Mouse (Mus musculus) MEL (cell line): Measurements from ENCODE around the gene Atf3. TPM values are rescaled to one million over a fixed set of nuclear protein-coding genes. Genes with fewer than 3 reads are reported as not detected.

Experiments used
- DNase-seq: peaks from one replicate; pipeline ENCODE4 v3.0.0; 2011; ENCODE audit warnings: low read depth, low spot score
- H3K27ac ChIP-seq: 2 replicates; pipeline ENCODE4 v1.5.1; 2012; ENCODE audit warnings: low read depth, mild to moderate bottlenecking, control low read depth, low read length, moderate library complexity; ENCODE audit not compliant: control insufficient read depth
- H3K27me3 ChIP-seq, 2 experiments: fragments of 150-350 bp in 1 of 2; sonication (generic) in 1 of 2; 2 replicates each; pipeline ENCODE4 v1.6.1; 2012; ENCODE audit warnings: low read length in 2 of 2, mild to moderate bottlenecking in 2 of 2, improper control_type of control experiment in 1 of 2, moderate library complexity in 1 of 2; ENCODE audit not compliant: insufficient read depth in 2 of 2, control insufficient read depth in 1 of 2
- H3K36me3 ChIP-seq, 2 experiments: 2 replicates each; pipeline ENCODE4 v1.6.1; 2012 to 2014; ENCODE audit warnings: low read length in 2 of 2, improper control_type of control experiment in 1 of 2, inconsistent platforms in 1 of 2, mild to moderate bottlenecking in 1 of 2; ENCODE audit not compliant: insufficient read depth in 2 of 2, control insufficient read depth in 1 of 2
- H3K4me1 ChIP-seq, 2 experiments: fragments of 150-350 bp in 1 of 2; sonication (generic) in 1 of 2; 2 replicates each; pipeline ENCODE4 v1.6.1; 2012; ENCODE audit warnings: low read length in 2 of 2, improper control_type of control experiment in 1 of 2, mild to moderate bottlenecking in 1 of 2; ENCODE audit not compliant: insufficient read depth in 2 of 2, control insufficient read depth in 1 of 2
- H3K4me3 ChIP-seq, 2 experiments: fragments of 150-350 bp in 1 of 2; sonication (generic) in 1 of 2; 2 replicates each; pipeline ENCODE4 v1.5.1; 2012; ENCODE audit warnings: low read depth in 2 of 2, low read length in 2 of 2, mild to moderate bottlenecking in 2 of 2, moderate library complexity in 2 of 2, control low read depth in 1 of 2, improper control_type of control experiment in 1 of 2; ENCODE audit not compliant: control insufficient read depth in 1 of 2, insufficient read depth in 1 of 2
- H3K79me2 ChIP-seq: 2 replicates; pipeline ENCODE4 v1.6.1; 2012; ENCODE audit warnings: mild to moderate bottlenecking, low read length, moderate library complexity; ENCODE audit not compliant: control insufficient read depth, poor library complexity, insufficient read depth
- H3K9ac ChIP-seq: 2 replicates; pipeline ENCODE4 v1.6.1; 2012; ENCODE audit warnings: low read depth, mild to moderate bottlenecking, control low read depth, low read length, moderate library complexity; ENCODE audit not compliant: control insufficient read depth, poor library complexity, severe bottlenecking
- H3K9me3 ChIP-seq: fragments of 150-350 bp; sonication (generic); replicated peaks from 2 replicates; pipeline ENCODE4 v1.6.1; 2012; ENCODE audit warnings: mild to moderate bottlenecking, low read length, improper control_type of control experiment, moderate library complexity; ENCODE audit not compliant: insufficient read depth
- BHLHE40 ChIP-seq: IDR thresholded peaks from 2 replicates; pipeline ENCODE4 v1.6.1; 2012; ENCODE audit warnings: low read depth, mild to moderate bottlenecking, inconsistent platforms, low read length, improper control_type of control experiment, borderline replicate concordance
- CHD1 ChIP-seq: IDR thresholded peaks from 2 replicates; pipeline ENCODE4 v1.6.1; 2012; ENCODE audit warnings: low read depth, mild to moderate bottlenecking, inconsistent platforms, low read length, improper control_type of control experiment
- CHD2 ChIP-seq: IDR thresholded peaks from 2 replicates; pipeline ENCODE4 v1.6.1; 2011; ENCODE audit warnings: low read length, improper control_type of control experiment
- CTCF ChIP-seq, 3 experiments: IDR thresholded peaks in 2 of 3; conservative IDR thresholded peaks in 1 of 3; 2 replicates each; pipeline ENCODE4 v1.5.1; 2011 to 2012; ENCODE audit warnings: low read length in 3 of 3, low read depth in 2 of 3, mild to moderate bottlenecking in 2 of 3, improper control_type of control experiment in 1 of 3, inconsistent platforms in 1 of 3, mixed read lengths in 1 of 3, moderate library complexity in 1 of 3; ENCODE audit not compliant: control insufficient read depth in 1 of 3, insufficient read depth in 1 of 3, poor library complexity in 1 of 3, severe bottlenecking in 1 of 3
- E2F4 ChIP-seq: IDR thresholded peaks from 2 replicates; pipeline ENCODE4 v1.6.1; 2011; ENCODE audit warnings: low read depth, low read length, improper control_type of control experiment, borderline replicate concordance
- ELF1 ChIP-seq: IDR thresholded peaks from 2 replicates; pipeline ENCODE4 v1.6.1; 2014; ENCODE audit warnings: low read depth, mild to moderate bottlenecking, inconsistent platforms, low read length, improper control_type of control experiment, moderate library complexity
- EP300 ChIP-seq, 2 experiments: IDR thresholded peaks; 2 replicates each; pipeline ENCODE4 v1.6.1; 2011; ENCODE audit warnings: improper control_type of control experiment in 2 of 2, low read length in 2 of 2, low read depth in 1 of 2, mild to moderate bottlenecking in 1 of 2
- ETS1 ChIP-seq: IDR thresholded peaks from 2 replicates; pipeline ENCODE4 v1.6.1; 2012; ENCODE audit warnings: low read depth, mild to moderate bottlenecking, inconsistent platforms, low read length, improper control_type of control experiment, moderate library complexity
- GATA1 ChIP-seq: IDR thresholded peaks from 2 replicates; pipeline ENCODE4 v1.6.1; 2011; ENCODE audit warnings: low read depth, low read length, improper control_type of control experiment
- HCFC1 ChIP-seq: IDR thresholded peaks from 2 replicates; pipeline ENCODE4 v1.6.1; 2012; ENCODE audit warnings: low read depth, mild to moderate bottlenecking, inconsistent platforms, low read length, improper control_type of control experiment, moderate library complexity
- JUND ChIP-seq: IDR thresholded peaks from 2 replicates; pipeline ENCODE4 v1.6.1; 2011; ENCODE audit warnings: low read depth, mild to moderate bottlenecking, improper control_type of control experiment, low read length
- KAT2A ChIP-seq: conservative IDR thresholded peaks from 2 replicates; pipeline ENCODE4 v1.6.1; 2012; ENCODE audit warnings: low read depth, low read length, improper control_type of control experiment, inconsistent platforms
- MAX ChIP-seq: IDR thresholded peaks from 2 replicates; pipeline ENCODE4 v1.6.1; 2011; ENCODE audit warnings: low read length, improper control_type of control experiment
- MAZ ChIP-seq: IDR thresholded peaks from 2 replicates; pipeline ENCODE4 v1.6.1; 2012; ENCODE audit warnings: low read depth, mild to moderate bottlenecking, inconsistent platforms, low read length, improper control_type of control experiment
- MEF2A ChIP-seq: IDR thresholded peaks from 2 replicates; pipeline ENCODE4 v1.6.1; 2014; ENCODE audit warnings: low read depth, mild to moderate bottlenecking, inconsistent platforms, low read length, improper control_type of control experiment; ENCODE audit not compliant: poor library complexity, insufficient replicate concordance, severe bottlenecking; ENCODE audit errors: extremely low read depth
- MXI1 ChIP-seq: IDR thresholded peaks from 2 replicates; pipeline ENCODE4 v1.6.1; 2011; ENCODE audit warnings: mild to moderate bottlenecking, low read depth, low read length, improper control_type of control experiment
- MYC ChIP-seq: IDR thresholded peaks from 2 replicates; pipeline ENCODE4 v1.6.1; 2011; ENCODE audit warnings: low read depth, mild to moderate bottlenecking, low read length, improper control_type of control experiment, moderate library complexity
- NELFE ChIP-seq: IDR thresholded peaks from 2 replicates; pipeline ENCODE4 v1.6.1; 2011; ENCODE audit warnings: low read depth, low read length, improper control_type of control experiment
- NRF1 ChIP-seq: IDR thresholded peaks from 2 replicates; pipeline ENCODE4 v1.6.1; 2014; ENCODE audit warnings: low read depth, mild to moderate bottlenecking, inconsistent platforms, low read length, improper control_type of control experiment, moderate library complexity; ENCODE audit not compliant: poor library complexity, insufficient read depth, severe bottlenecking
- POLR2AphosphoS5 ChIP-seq: IDR thresholded peaks from 2 replicates; pipeline ENCODE4 v1.6.1; 2012; ENCODE audit warnings: low read depth, borderline replicate concordance, mild to moderate bottlenecking, inconsistent platforms, low read length, moderate library complexity, mixed read lengths
- RAD21 ChIP-seq: IDR thresholded peaks from 2 replicates; pipeline ENCODE4 v1.6.1; 2011; ENCODE audit warnings: mild to moderate bottlenecking, low read depth, low read length, improper control_type of control experiment
- RCOR1 ChIP-seq: IDR thresholded peaks from 2 replicates; pipeline ENCODE4 v1.6.1; 2012; ENCODE audit warnings: low read depth, mild to moderate bottlenecking, inconsistent platforms, low read length, improper control_type of control experiment
- SIN3A ChIP-seq: IDR thresholded peaks from 2 replicates; pipeline ENCODE4 v1.6.1; 2012; ENCODE audit warnings: low read length, improper control_type of control experiment, inconsistent platforms
- SMC3 ChIP-seq: IDR thresholded peaks from 2 replicates; pipeline ENCODE4 v1.6.1; 2011; ENCODE audit warnings: low read depth, low read length, improper control_type of control experiment
- TBP ChIP-seq: IDR thresholded peaks from 2 replicates; pipeline ENCODE4 v1.8.0; 2011; ENCODE audit warnings: low read depth, low read length, improper control_type of control experiment
- UBTF ChIP-seq: IDR thresholded peaks from 2 replicates; pipeline ENCODE4 v1.6.1; 2012; ENCODE audit warnings: low read depth, mild to moderate bottlenecking, inconsistent platforms, low read length, improper control_type of control experiment, moderate library complexity, borderline replicate concordance; ENCODE audit not compliant: insufficient read depth
- USF2 ChIP-seq, 2 experiments: IDR thresholded peaks; 2 replicates each; pipeline ENCODE4 v1.6.1; 2011 to 2012; ENCODE audit warnings: improper control_type of control experiment in 2 of 2, low read length in 2 of 2, borderline replicate concordance in 1 of 2, inconsistent platforms in 1 of 2, low read depth in 1 of 2, mild to moderate bottlenecking in 1 of 2; ENCODE audit not compliant: insufficient read depth in 1 of 2
- ZKSCAN1 ChIP-seq: IDR thresholded peaks from 2 replicates; pipeline ENCODE4 v1.6.1; 2012; ENCODE audit warnings: low read depth, mild to moderate bottlenecking, inconsistent platforms, low read length, improper control_type of control experiment, moderate library complexity
- ZMIZ1 ChIP-seq: IDR thresholded peaks from 2 replicates; pipeline ENCODE4 v1.6.1; 2012; ENCODE audit warnings: low read depth, mild to moderate bottlenecking, inconsistent platforms, low read length, improper control_type of control experiment, moderate library complexity
- polyA plus RNA-seq, 2 experiments: library from polyadenylated mRNA; stranded (reverse) in 1 of 2; unstranded in 1 of 2; fragments of >175 nt in 1 of 2; fragments of >200 nt in 1 of 2; gene quantifications; 2 replicates each; pipeline versions ENCODE4 v1.2.1 to v1.2.4; 2012; ENCODE audit warnings: low replicate concordance in 2 of 2, low read depth in 1 of 2; ENCODE audit not compliant: insufficient read length in 2 of 2, insufficient read depth in 1 of 2, missing spikeins in 1 of 2
- total RNA-seq: library from RNA; depleted of rRNA; stranded (reverse); fragments of 300-350 nt; gene quantifications from 2 replicates; pipeline ENCODE4 v1.2.3, GENCODE M21; 2012

Gene Atf3
- total and polyA plus RNA-seq, 3 experiments, result 0.46 to 1.4 TPM; not detected in 1

DNA sequence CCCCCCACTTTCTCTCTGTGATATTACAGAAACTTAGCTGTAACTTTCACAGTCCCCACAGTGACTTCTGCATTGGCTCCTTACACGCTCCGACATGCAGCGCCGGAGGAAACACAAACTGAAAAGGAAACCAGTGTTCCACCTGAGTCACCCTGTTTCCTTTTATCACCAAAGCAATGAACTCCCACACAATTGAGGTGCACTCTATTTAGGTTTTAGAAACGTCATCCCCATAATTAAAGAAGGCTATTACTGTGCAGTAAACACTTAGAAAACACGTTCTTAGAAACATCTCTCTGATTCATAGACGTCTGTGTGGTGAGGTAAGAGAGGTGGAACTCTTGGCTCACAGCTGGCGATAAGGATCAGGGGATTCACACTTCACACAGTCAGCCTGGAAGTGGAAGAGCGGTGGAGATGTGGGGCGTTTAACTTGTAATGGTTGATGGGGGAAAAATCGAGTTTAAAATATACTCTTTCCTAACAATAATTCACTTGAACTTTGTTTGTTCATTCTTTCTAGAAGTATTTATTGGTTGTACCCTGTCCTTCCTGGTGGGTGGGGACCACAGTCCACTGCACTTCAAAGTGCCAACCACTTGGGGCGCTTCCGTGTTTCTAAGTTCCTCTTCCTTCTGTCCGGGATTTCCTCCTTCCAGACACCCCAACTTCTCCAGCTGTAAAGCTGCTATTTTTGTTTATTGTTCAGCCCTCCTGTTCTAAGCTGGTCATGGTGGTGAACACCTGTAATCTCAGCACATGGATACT, 24.0 kb downstream of the Atf3 start:
- H3K4me3 ChIP-seq, result peak overlapping the region; percentile 11 to 12; a peak in 3 of 4 replicates
- no peak overlapping the region for H3K9ac ChIP-seq
- H3K27ac ChIP-seq, result no peak overlapping the region
- TF ChIP-seq ETS1 (no peak; the same call in 1 of the 2 replicates), MEF2A (no peak), CHD1 (no peak), MAZ (0 out of 2 replicates have a peak, but pooled peaks have one; percentile 27), CTCF (IDR thresholded peaks at IDR 0.05 in 2 of 3, conservative IDR thresholded peaks at IDR 0.05 in 1 of 3; ENCODE audit: control insufficient read depth in 1 of 3, insufficient read depth in 1 of 3, low read depth in 2 of 3, low read length in 3 of 3, poor library complexity in 1 of 3, severe bottlenecking in 1 of 3) (peak; percentile 50 to 73 (median 70)), RCOR1 (peak; percentile 48; the same call in 1 of the 2 replicates), JUND (no peak), TBP (no peak), SIN3A (0 out of 2 replicates have a peak, but pooled peaks have one; percentile 49), E2F4 (no peak), MAX (no peak), ZMIZ1 (no peak), UBTF (no peak), SMC3 (peak; percentile 28), ZKSCAN1 (no peak), CHD2 (no peak), HCFC1 (peak; percentile 16; the same call in 1 of the 2 replicates), GATA1 (peak; percentile 60), MXI1 (no peak), KAT2A (no peak), USF2 (IDR thresholded peaks at IDR 0.05; ENCODE audit: borderline replicate concordance in 1 of 2, insufficient read depth in 1 of 2, low read depth in 1 of 2, low read length in 2 of 2) (no peak), NELFE (no peak), ELF1 (peak; percentile 83), EP300 (IDR thresholded peaks at IDR 0.05; ENCODE audit: low read depth in 1 of 2, low read length in 2 of 2) (no peak), BHLHE40 (no peak), MYC (no peak), RAD21 (peak; percentile 22), NRF1 (no peak), POLR2AphosphoS5 (no peak)
- H3K36me3 ChIP-seq, result no peaks in the 10 kb centered on the region
- H3K4me1 ChIP-seq, result peaks cover 0 to 13% of the 10 kb centered on the region in 2 experiments; a peak in 1 of 4 replicates
- H3K79me2 ChIP-seq, result no peaks in the 10 kb centered on the region
- peaks cover 16 to 27% of the 10 kb centered on the region in 2 experiments for H3K27me3 ChIP-seq
- no peaks in the 10 kb centered on the region for H3K9me3 ChIP-seq
- DNase-seq, result peak; percentile 81
